In genomic region chr10:60124078-60124477, GRCm38 (mm10) we compare ENCODE assay signal across 9 mouse cellular contexts. TPM values are rescaled to one million over a fixed set of nuclear protein-coding genes. Genes with fewer than 3 reads are reported as not detected.
DNase-seq lines count a peak whose midpoint lies in the region; ATAC-seq and TF ChIP-seq lines count a peak whose summit lies in the region.
"Had no signal": no experiment of that assay in that cellular context is flagged by ENCODE, and none has a peak within 500 bp of the region (broad histone marks: within the 10 kb centered on the region; RNA-seq: fewer than 3 reads in every experiment).

No protein-coding gene starts in this region.

- DNase-seq in forebrain, postnatal 0 days = no peak
- DNase-seq in forebrain, embryonic 11.5 days (ENCODE audit: low spot score) = no peak
- no peak for DNase-seq in midbrain, postnatal 0 days (ENCODE audit: low spot score)
- DNase-seq in brain, embryonic 14.5 days (ENCODE audit: low read depth) = no peak
- DNase-seq in thymus, postnatal 0 days (ENCODE audit: low spot score) = peak; percentile 32
- DNase-seq in urinary bladder, postnatal 10 days (ENCODE audit: low spot score) = no peak
- no peak for DNase-seq in frontal cortex, postnatal 25 days (ENCODE audit: low spot score in 2 of 2)

- no peak overlapping the region for H3K9ac ChIP-seq in forebrain, postnatal 0 days
- H3K9ac ChIP-seq in forebrain, embryonic 11.5 days (ENCODE audit: low read length) = no peak overlapping the region
- no peak overlapping the region for H3K9ac ChIP-seq in midbrain, postnatal 0 days (replicated peaks; ENCODE audit: low read length, poor library complexity, severe bottlenecking)
- no peak overlapping the region for H3K9ac ChIP-seq in midbrain, embryonic 13.5 days (replicated peaks)
- H3K9ac ChIP-seq: midbrain, embryonic 15.5 days had no signal

- peak; percentile 67 for TF ChIP-seq CTCF in forebrain, postnatal 0 days (IDR thresholded peaks at IDR 0.05; ENCODE audit: low read depth)
- peak; percentile 67 for TF ChIP-seq CTCF in midbrain, postnatal 0 days (IDR thresholded peaks at IDR 0.05)
- TF ChIP-seq CTCF in brain, embryonic 14.5 days (IDR thresholded peaks at IDR 0.05; ENCODE audit: borderline replicate concordance, extremely low read depth, insufficient read depth, insufficient read length) = peak; percentile 55

- 0 out of 2 replicates have a peak, but pooled peaks have one; percentile 24 for ATAC-seq in forebrain, postnatal 0 days
- ATAC-seq in forebrain, embryonic 11.5 days (replicated peaks; ENCODE audit: low FRiP score) = no peak
- ATAC-seq in midbrain, postnatal 0 days (ENCODE audit: low FRiP score) = no peak
- ATAC-seq in midbrain, embryonic 13.5 days = no peak
- ATAC-seq: midbrain, embryonic 15.5 days had no signal

- H3K27me3 ChIP-seq in forebrain, postnatal 0 days (ENCODE audit: insufficient read depth, low read length) = no peaks in the 10 kb centered on the region
- no peaks in the 10 kb centered on the region for H3K27me3 ChIP-seq in forebrain, embryonic 11.5 days (ENCODE audit: control insufficient read depth, insufficient read depth, low read length)
- no peaks in the 10 kb centered on the region for H3K27me3 ChIP-seq in midbrain, postnatal 0 days (ENCODE audit: insufficient read depth, low read length)
- no peaks in the 10 kb centered on the region for H3K27me3 ChIP-seq in midbrain, embryonic 13.5 days
- H3K27me3 ChIP-seq: midbrain, embryonic 15.5 days had no signal

- TF ChIP-seq POLR2A in brain, embryonic 14.5 days (IDR thresholded peaks at IDR 0.05; ENCODE audit: borderline replicate concordance, extremely low read depth, insufficient read depth, insufficient read length, poor library complexity, severe bottlenecking) = no peak

- 64% methylated on average over 6 of the region's 6 CpGs for WGBS in forebrain, postnatal 0 days
- WGBS in forebrain, embryonic 11.5 days = 60% methylated on average over 6 of the region's 6 CpGs
- WGBS in midbrain, postnatal 0 days = 60% methylated on average over 6 of the region's 6 CpGs
- WGBS in midbrain, embryonic 13.5 days = 59% methylated on average over 6 of the region's 6 CpGs

- no peak overlapping the region for H3K27ac ChIP-seq in forebrain, postnatal 0 days (ENCODE audit: low read depth, low read length)
- H3K27ac ChIP-seq in forebrain, embryonic 11.5 days (ENCODE audit: low read depth, low read length) = no peak overlapping the region
- H3K27ac ChIP-seq in midbrain, postnatal 0 days (ENCODE audit: low read depth, low read length) = no peak overlapping the region
- H3K27ac ChIP-seq in midbrain, embryonic 13.5 days = no peak overlapping the region
- H3K27ac ChIP-seq: midbrain, embryonic 15.5 days had no signal

- peaks cover 58% of the 10 kb centered on the region for H3K36me3 ChIP-seq in forebrain, postnatal 0 days (ENCODE audit: insufficient read depth)
- no peaks in the 10 kb centered on the region for H3K36me3 ChIP-seq in forebrain, embryonic 11.5 days (ENCODE audit: control insufficient read depth, insufficient read depth, low read length)
- peaks cover 44% of the 10 kb centered on the region for H3K36me3 ChIP-seq in midbrain, postnatal 0 days (ENCODE audit: insufficient read depth, low read length)
- H3K36me3 ChIP-seq in midbrain, embryonic 13.5 days = peaks cover 44% of the 10 kb centered on the region

- no peaks in the 10 kb centered on the region for H3K9me3 ChIP-seq in forebrain, postnatal 0 days (ENCODE audit: low read length)
- no peaks in the 10 kb centered on the region for H3K9me3 ChIP-seq in forebrain, embryonic 11.5 days (ENCODE audit: control insufficient read depth, low read length)
- no peaks in the 10 kb centered on the region for H3K9me3 ChIP-seq in midbrain, postnatal 0 days (ENCODE audit: low read length)
- H3K9me3 ChIP-seq in midbrain, embryonic 13.5 days = no peaks in the 10 kb centered on the region
- H3K9me3 ChIP-seq: midbrain, embryonic 15.5 days had no signal

- no peak overlapping the region for H3K4me2 ChIP-seq in forebrain, postnatal 0 days (ENCODE audit: low read depth)
- H3K4me2 ChIP-seq in forebrain, embryonic 11.5 days (ENCODE audit: low read depth, low read length, severe bottlenecking) = no peak overlapping the region
- H3K4me2 ChIP-seq in midbrain, postnatal 0 days (ENCODE audit: low read depth, low read length, poor library complexity, severe bottlenecking) = no peak overlapping the region
- no peak overlapping the region for H3K4me2 ChIP-seq in midbrain, embryonic 13.5 days (replicated peaks)
- H3K4me2 ChIP-seq: midbrain, embryonic 15.5 days had no signal

- H3K4me1 ChIP-seq in forebrain, postnatal 0 days (ENCODE audit: insufficient read depth) = no peaks in the 10 kb centered on the region
- no peaks in the 10 kb centered on the region; the same call in 1 of the 2 replicates for H3K4me1 ChIP-seq in forebrain, embryonic 11.5 days (replicated peaks; ENCODE audit: control insufficient read depth, insufficient read depth, low read length)
- no peaks in the 10 kb centered on the region for H3K4me1 ChIP-seq in midbrain, postnatal 0 days (ENCODE audit: insufficient read depth, low read length)
- no peaks in the 10 kb centered on the region for H3K4me1 ChIP-seq in midbrain, embryonic 13.5 days (replicated peaks)
- H3K4me1 ChIP-seq: midbrain, embryonic 15.5 days had no signal

- H3K4me3 ChIP-seq in forebrain, postnatal 0 days (ENCODE audit: low read depth, low read length) = no peak overlapping the region
- H3K4me3 ChIP-seq in forebrain, embryonic 11.5 days (ENCODE audit: low read depth, low read length) = no peak overlapping the region
- H3K4me3 ChIP-seq in midbrain, postnatal 0 days (ENCODE audit: low read depth, low read length) = no peak overlapping the region
- H3K4me3 ChIP-seq in midbrain, embryonic 13.5 days (replicated peaks) = no peak overlapping the region
- H3K4me3 ChIP-seq: midbrain, embryonic 15.5 days had no signal

RNA-seq across cellular contexts. Expression of gene Spock2, which starts 18.1 kb away (rescaled TPM):
- 156 and 215 TPM in 2 replicates for total RNA-seq in forebrain, postnatal 0 days (2014; rRNA removed)
- polyA plus RNA-seq in forebrain, postnatal 0 days (2015; fragmentation: Nextera tagmentation; extraction: Ambion mirVana) = 50.7 and 84.8 TPM in 2 replicates
- polyA plus RNA-seq in forebrain, embryonic 11.5 days (2014; fragmentation: Nextera tagmentation; extraction: Ambion mirVana) = 5.5 and 5.7 TPM in 2 replicates
- 275 and 308 TPM in 2 replicates for total RNA-seq in midbrain, postnatal 0 days (2014; rRNA removed)
- polyA plus RNA-seq in midbrain, postnatal 0 days (2015; fragmentation: Nextera tagmentation; extraction: Ambion mirVana) = 109 and 117 TPM in 2 replicates
- polyA plus RNA-seq in midbrain, embryonic 13.5 days (2015; fragmentation: Nextera tagmentation; extraction: Ambion mirVana) = 51.8 TPM in 2 replicates
- polyA plus RNA-seq in brain, embryonic 14.5 days (2012; rRNA removed) = 87.8 and 159 TPM in 2 replicates
- 7.6 and 7.9 TPM in 2 replicates for polyA plus RNA-seq in thymus, postnatal 0 days (2015; fragmentation: Nextera tagmentation; extraction: Ambion mirVana)
